Mouse (Mus musculus) R1 (cell line): ENCODE data around the gene Gm5934.
"Not testable (repeated sequence)": the region's sequence is repeated elsewhere in the genome, so short reads cannot be mapped to it uniquely, and the experiment has no call there.

Experiments
- DNase-seq: peaks from one replicate; pipeline ENCODE4 v3.0.0-alpha.2; 2018; ENCODE audit warnings: low read depth, low spot score

The Gm5934 gene

DNA sequence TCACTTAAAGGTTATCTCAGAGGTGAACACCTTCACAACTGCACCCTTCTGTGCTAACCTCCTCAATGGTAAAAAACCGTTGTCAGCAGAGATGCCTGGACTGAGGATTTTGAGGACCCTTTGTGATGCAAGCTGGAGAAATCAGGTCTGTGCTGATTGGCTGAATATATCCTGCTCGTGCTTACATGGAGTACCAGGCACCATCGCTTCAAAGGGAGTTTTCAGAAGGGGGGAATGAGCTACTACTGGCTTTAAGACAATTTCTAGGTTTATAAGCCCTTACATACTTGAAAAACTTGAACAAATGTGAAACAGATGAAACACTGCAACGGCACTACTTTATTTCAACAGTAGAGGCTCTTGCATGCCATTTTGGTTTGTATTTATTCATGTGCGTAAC, at the start of gene Gm5934:
Gene Gm5934, minus strand, starts transcription at position 101 of the 400 bp plus-strand sequence.
- not testable (repeated sequence) for DNase-seq
